Mouse (Mus musculus) heart, adult 2 months (tissue): ENCODE data around the gene Cd44. TPM values are rescaled to one million over a fixed set of nuclear protein-coding genes. Genes with fewer than 3 reads are reported as not detected.

Experiments used
- DNase-seq, 2 experiments: peaks; one replicate each; pipeline ENCODE4 v3.0.0; 2021
- H3K27ac ChIP-seq: fragments of 200-600 bp; 2 replicates; pipeline ENCODE4 v1.8.1; 2022
- H3K27me3 ChIP-seq: fragments of 200-500 bp; 2 replicates; pipeline ENCODE4 v1.6.1; 2012; ENCODE audit warnings: mild to moderate bottlenecking, low read length, inconsistent platforms, mixed read lengths; ENCODE audit not compliant: control insufficient read depth, insufficient read depth
- H3K36me3 ChIP-seq: fragments of 200-500 bp; 2 replicates; pipeline ENCODE4 v1.6.1; 2012; ENCODE audit warnings: low read length, inconsistent platforms; ENCODE audit not compliant: control insufficient read depth, insufficient read depth
- H3K4me1 ChIP-seq: fragments of 200-500 bp; 2 replicates; pipeline ENCODE4 v1.6.1; 2011; ENCODE audit warnings: low read length; ENCODE audit not compliant: control insufficient read depth, insufficient read depth
- H3K4me3 ChIP-seq: fragments of 200-600 bp; 2 replicates; pipeline ENCODE4 v1.8.1; 2022
- H3K79me2 ChIP-seq: fragments of 200-500 bp; replicated peaks from 2 replicates; pipeline ENCODE4 v1.6.1; 2012; ENCODE audit warnings: mild to moderate bottlenecking, inconsistent platforms, low read length, moderate library complexity, mixed read lengths; ENCODE audit not compliant: control insufficient read depth, insufficient read depth
- H3K9ac ChIP-seq: fragments of 200-500 bp; 2 replicates; pipeline ENCODE4 v1.6.1; 2012; ENCODE audit warnings: low read depth, mild to moderate bottlenecking, control low read depth, inconsistent platforms, low read length, mixed read lengths
- CTCF ChIP-seq: fragments of 200-600 bp; IDR thresholded peaks from 2 replicates; pipeline ENCODE4 v1.8.1; 2022; ENCODE audit warnings: antibody characterized with exemption, mild to moderate bottlenecking, moderate library complexity
- EP300 ChIP-seq: fragments of 200-500 bp; IDR thresholded peaks from 2 replicates; pipeline ENCODE4 v1.6.1; 2011; ENCODE audit warnings: low read depth, low read length, control low read depth; ENCODE audit not compliant: insufficient read depth
- POLR2A ChIP-seq: fragments of 200-500 bp; IDR thresholded peaks from 2 replicates; pipeline ENCODE4 v1.6.1; 2011; ENCODE audit warnings: mild to moderate bottlenecking, low read depth, low read length, control low read depth; ENCODE audit not compliant: insufficient read depth
- WGBS: fragments of 180-500 bp; shearing (Covaris S2); methylation state at CpG from one replicate; pipeline ENCODE4 v1.1.7; 2018; 5-methylcytosine and 5-hydroxymethylcytosine counted together
- intact Hi-C: fragments of 180-260 bp; cut with DNase I; formaldehyde crosslinking; loops from one replicate; pipeline ENCODE4 v1.15.1; 2025
- polyA plus RNA-seq: library from polyadenylated mRNA; depleted of rRNA; stranded (reverse); fragments of >200 nt; gene quantifications from 2 replicates; pipeline ENCODE4 v1.2.3, GENCODE M21; 2012
- total RNA-seq, 2 experiments: library from RNA; stranded (reverse); gene quantifications; 2 replicates each; pipeline ENCODE4 v1.2.3; 2021

Cd44 gene
- total and polyA plus RNA-seq, 3 experiments = 8.4 to 10.8 (median 9.1) TPM

- Histone ChIP-seq H3K4me1 (peaks cover 4% of the 10 kb centered on the region), H3K4me3 (no peak overlapping the region), H3K27me3 (no peaks in the 10 kb centered on the region), H3K79me2 (no peaks in the 10 kb centered on the region), H3K27ac (no peak overlapping the region), H3K9ac (no peak overlapping the region), H3K36me3 (no peaks in the 10 kb centered on the region)
- no peak for TF ChIP-seq CTCF
- TF ChIP-seq EP300 = no peak
- no peak for TF ChIP-seq POLR2A
- intact Hi-C loops = loop anchor here (5.0 kb wide), 1 partner anchor 37 kb away; the partner anchor contains the start of gene Cd44
- no peak for DNase-seq
- WGBS = 96% methylated on average over 8 of the region's 8 CpGs
Measured at GRCm38 (mm10) chr2:102865354-102865752, 36.1 kb downstream of the Cd44 start.

GRCm38 (mm10) chr2:102864695-102865353 is 36.6 kb downstream of the Cd44 start:
- Histone ChIP-seq H3K27ac (no peak overlapping the region), H3K79me2 (no peaks in the 10 kb centered on the region), H3K4me3 (no peak overlapping the region), H3K36me3 (no peaks in the 10 kb centered on the region), H3K27me3 (no peaks in the 10 kb centered on the region), H3K4me1 (peaks cover 2% of the 10 kb centered on the region), H3K9ac (no peak overlapping the region)
- intact Hi-C loops = loop anchor here (5.0 kb wide), 1 partner anchor 37 kb away; the partner anchor contains the start of gene Cd44
- TF ChIP-seq POLR2A (no peak), EP300 (no peak), CTCF (no peak)
- 81% methylated on average over 6 of the region's 6 CpGs for WGBS
- no peak for DNase-seq

- no peaks in the 10 kb centered on the region for H3K36me3 ChIP-seq
- H3K9ac ChIP-seq = no peak overlapping the region
- intact Hi-C loops = no loop called here
- H3K4me1 ChIP-seq = peaks cover 2% of the 10 kb centered on the region
- H3K27ac ChIP-seq = no peak overlapping the region
- H3K79me2 ChIP-seq = no peaks in the 10 kb centered on the region
- 93% methylated on average over 4 of the region's 4 CpGs for WGBS
- DNase-seq = no peak
- H3K27me3 ChIP-seq = no peaks in the 10 kb centered on the region
- H3K4me3 ChIP-seq = no peak overlapping the region
- TF ChIP-seq CTCF (no peak), EP300 (no peak), POLR2A (no peak)
Measured at GRCm38 (mm10) chr2:102864036-102864435, 37.4 kb downstream of the Cd44 start.

GRCm38 (mm10) chr2:102863583-102863982 is 37.9 kb downstream of the Cd44 start:
- TF ChIP-seq EP300 (no peak), CTCF (no peak), POLR2A (no peak)
- Histone ChIP-seq H3K27ac (no peak overlapping the region), H3K27me3 (no peaks in the 10 kb centered on the region), H3K36me3 (no peaks in the 10 kb centered on the region), H3K9ac (no peak overlapping the region), H3K79me2 (no peaks in the 10 kb centered on the region), H3K4me1 (peaks cover 2% of the 10 kb centered on the region), H3K4me3 (no peak overlapping the region)
- WGBS = 92% methylated on average over 2 of the region's 2 CpGs
- no peak for DNase-seq
- intact Hi-C loops = no loop called here

- intact Hi-C loops = no loop called here
- WGBS = 87% methylated on average over 7 of the region's 7 CpGs
- H3K9ac ChIP-seq = no peak overlapping the region
- H3K4me3 ChIP-seq = no peak overlapping the region
- H3K27ac ChIP-seq = no peak overlapping the region
- H3K27me3 ChIP-seq = no peaks in the 10 kb centered on the region
- H3K79me2 ChIP-seq = no peaks in the 10 kb centered on the region
- no peak for DNase-seq
- peaks cover 2% of the 10 kb centered on the region for H3K4me1 ChIP-seq
- no peaks in the 10 kb centered on the region for H3K36me3 ChIP-seq
- TF ChIP-seq POLR2A (no peak), CTCF (no peak), EP300 (no peak)
Measured at GRCm38 (mm10) chr2:102862706-102863105, 38.8 kb downstream of the Cd44 start.

GRCm38 (mm10) chr2:102858271-102858670 is 43.2 kb downstream of the Cd44 start:
- no peak for DNase-seq
- H3K27ac ChIP-seq = no peak overlapping the region
- H3K4me1 ChIP-seq = no peaks in the 10 kb centered on the region
- 86% methylated on average over 6 of the region's 6 CpGs for WGBS
- no peaks in the 10 kb centered on the region for H3K36me3 ChIP-seq
- intact Hi-C loops = no loop called here
- no peak overlapping the region for H3K9ac ChIP-seq
- no peaks in the 10 kb centered on the region for H3K79me2 ChIP-seq
- TF ChIP-seq POLR2A (no peak), EP300 (no peak), CTCF (no peak)
- no peaks in the 10 kb centered on the region for H3K27me3 ChIP-seq
- no peak overlapping the region for H3K4me3 ChIP-seq
